Mouse (Mus musculus) limb, embryonic 14.5 days (tissue): Measurements from ENCODE around the gene Cep63. TPM values are rescaled to one million over a fixed set of nuclear protein-coding genes. Genes with fewer than 3 reads are reported as not detected.

ENCODE experiments used
- ATAC-seq: fragments of 200-750 bp; cut with Nextera tagmentation; 2 replicates; pipeline ENCODE4 v1.8.0; 2017; ENCODE audit warnings: low read depth, moderate number of reproducible peaks, moderate TSS enrichment; ENCODE audit not compliant: low FRiP score
- DNase-seq: peaks from one replicate; pipeline ENCODE4 v3.0.0-alpha.2; 2015; ENCODE audit warnings: low spot score
- H3K27ac ChIP-seq: fragments of 300-500 bp; sonication (generic); replicated peaks from 2 replicates; pipeline ENCODE4 v1.5.1; 2014; ENCODE audit warnings: low read depth, mild to moderate bottlenecking, low read length, moderate library complexity, mixed read lengths
- H3K27me3 ChIP-seq: fragments of 300-500 bp; sonication (generic); 2 replicates; pipeline ENCODE4 v1.6.1; 2014; ENCODE audit warnings: low read length, mixed read lengths; ENCODE audit not compliant: control insufficient read depth, insufficient read depth
- H3K36me3 ChIP-seq: fragments of 300-500 bp; sonication (generic); 2 replicates; pipeline ENCODE4 v1.6.1; 2014; ENCODE audit warnings: mild to moderate bottlenecking, low read length, moderate library complexity, mixed read lengths; ENCODE audit not compliant: control insufficient read depth, insufficient read depth
- H3K4me1 ChIP-seq: fragments of 300-500 bp; sonication (generic); 2 replicates; pipeline ENCODE4 v1.6.1; 2014; ENCODE audit warnings: antibody characterized with exemption, low read length, mixed read lengths; ENCODE audit not compliant: control insufficient read depth, insufficient read depth
- H3K4me2 ChIP-seq: fragments of 300-500 bp; sonication (generic); replicated peaks from 2 replicates; pipeline ENCODE4 v1.6.1; 2014; ENCODE audit warnings: low read depth, mild to moderate bottlenecking, low read length, moderate library complexity; ENCODE audit not compliant: severe bottlenecking
- H3K4me3 ChIP-seq: fragments of 300-500 bp; sonication (generic); replicated peaks from 2 replicates; pipeline ENCODE4 v1.5.1; 2014; ENCODE audit warnings: low read length
- H3K9ac ChIP-seq: fragments of 300-500 bp; sonication (generic); 2 replicates; pipeline ENCODE4 v1.6.1; 2014; ENCODE audit warnings: mild to moderate bottlenecking, low read depth, low read length, moderate library complexity; ENCODE audit not compliant: severe bottlenecking
- H3K9me3 ChIP-seq: fragments of 300-500 bp; sonication (generic); 2 replicates; pipeline ENCODE4 v1.6.1; 2016; ENCODE audit warnings: low read length; ENCODE audit not compliant: control insufficient read depth
- POLR2A ChIP-seq: fragments of 200-500 bp; IDR thresholded peaks from 2 replicates; pipeline ENCODE4 v1.8.0; 2012; ENCODE audit warnings: inconsistent platforms, mild to moderate bottlenecking, moderate library complexity, borderline replicate concordance; ENCODE audit not compliant: insufficient read depth, insufficient read length; ENCODE audit errors: extremely low read depth
- WGBS: fragments of 180-500 bp; shearing (Covaris S2); extraction: QIAGEN DNeasy Blood & Tissue Kit; methylation state at CpG from one replicate; pipeline ENCODE4 v1.1.7; 2014; 5-methylcytosine and 5-hydroxymethylcytosine counted together
- polyA plus RNA-seq, 2 experiments: library from polyadenylated mRNA; depleted of rRNA in 1 of 2; stranded (reverse) in 1 of 2; unstranded in 1 of 2; fragments of >200 nt; fragmentation: Nextera tagmentation in 1 of 2; extraction: Ambion mirVana in 1 of 2; gene quantifications; 2 replicates each; pipeline versions ENCODE4 v1.2.1 to v1.2.3; 2012 to 2014

Gene Cep63
- polyA plus RNA-seq, 2 experiments, result 28.1 to 45.3 TPM

- no peak for ATAC-seq
- no peak for DNase-seq
- peaks cover 28% of the 10 kb centered on the region for H3K27me3 ChIP-seq
- no peak overlapping the region for H3K4me3 ChIP-seq
- no peak overlapping the region for H3K27ac ChIP-seq
- peaks cover 12% of the 10 kb centered on the region for H3K4me1 ChIP-seq
- no peak for TF ChIP-seq POLR2A
- no peak overlapping the region for H3K4me2 ChIP-seq
- no peaks in the 10 kb centered on the region for H3K9me3 ChIP-seq
- no peak overlapping the region for H3K9ac ChIP-seq
- 37% methylated on average over 7 of the region's 7 CpGs for WGBS
- H3K36me3 ChIP-seq, result no peaks in the 10 kb centered on the region
Measured at GRCm38 (mm10) chr9:102547028-102547354, 79.3 kb downstream of the Cep63 start.

- H3K36me3 ChIP-seq, result no peaks in the 10 kb centered on the region
- no peak overlapping the region for H3K27ac ChIP-seq
- DNase-seq (no peak), ATAC-seq (no peak)
- TF ChIP-seq POLR2A, result no peak
- H3K4me2 ChIP-seq, result no peak overlapping the region
- H3K9ac ChIP-seq, result no peak overlapping the region
- no peaks in the 10 kb centered on the region for H3K9me3 ChIP-seq
- H3K4me1 ChIP-seq, result peaks cover 12% of the 10 kb centered on the region
- H3K4me3 ChIP-seq, result no peak overlapping the region
- H3K27me3 ChIP-seq, result peaks cover 28% of the 10 kb centered on the region
- 44% methylated on average over 20 of the region's 20 CpGs for WGBS
Measured at GRCm38 (mm10) chr9:102546256-102547027, 79.9 kb downstream of the Cep63 start.

GRCm38 (mm10) chr9:102545406-102546255 is 80.7 kb downstream of the Cep63 start:
- Histone ChIP-seq H3K9ac (no peak overlapping the region), H3K4me3 (peak overlapping the region; percentile 4; the same call in 1 of the 2 replicates), H3K36me3 (no peaks in the 10 kb centered on the region), H3K9me3 (no peaks in the 10 kb centered on the region), H3K4me1 (peaks cover 12% of the 10 kb centered on the region), H3K4me2 (peak overlapping the region; percentile 62; the same call in 1 of the 2 replicates), H3K27ac (no peak overlapping the region), H3K27me3 (peaks cover 28% of the 10 kb centered on the region)
- WGBS, result 15% methylated on average over 22 of the region's 22 CpGs
- DNase-seq (no peak), ATAC-seq (no peak)
- TF ChIP-seq POLR2A, result no peak

DNA sequence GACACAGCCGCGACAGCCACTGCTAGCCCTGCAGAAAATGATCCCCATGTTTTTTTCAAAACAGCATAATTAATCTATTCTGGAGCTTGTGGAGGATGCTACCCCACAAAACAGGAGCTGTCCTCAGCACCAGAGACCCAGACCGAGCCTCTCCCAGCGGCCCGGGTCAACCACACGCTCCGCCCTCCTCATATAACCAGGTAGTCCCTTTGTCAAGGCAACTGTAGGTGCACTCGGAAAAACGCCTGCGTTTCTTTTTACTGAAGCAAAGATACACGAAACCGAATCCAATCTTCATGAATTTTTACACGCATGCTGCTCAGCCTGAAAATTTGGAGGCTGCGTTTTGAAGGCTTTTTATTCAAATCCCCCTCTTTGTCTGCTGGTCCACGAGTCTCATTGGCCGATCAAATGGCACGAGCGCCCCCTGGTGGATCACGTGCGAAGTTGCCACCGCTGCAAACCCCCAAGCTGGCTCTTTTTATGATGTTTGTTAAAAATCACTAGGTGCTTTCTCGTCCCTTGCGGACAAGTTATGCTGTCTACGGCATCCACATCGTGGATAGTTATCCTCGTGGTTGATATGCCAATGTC is 81.5 kb downstream of the Cep63 start:
- DNase-seq, result peak; percentile 70
- no peaks in the 10 kb centered on the region for H3K36me3 ChIP-seq
- H3K4me1 ChIP-seq, result peaks cover 12% of the 10 kb centered on the region
- H3K9ac ChIP-seq, result peak overlapping the region; percentile 32; the same call in 1 of the 2 replicates
- H3K4me2 ChIP-seq, result peak overlapping the region; percentile 62
- H3K4me3 ChIP-seq, result peak overlapping the region; percentile 30
- ATAC-seq, result peak; percentile 75
- no peak overlapping the region for H3K27ac ChIP-seq
- 1% methylated on average over 26 of the region's 26 CpGs for WGBS
- no peaks in the 10 kb centered on the region for H3K9me3 ChIP-seq
- TF ChIP-seq POLR2A, result no peak
- peaks cover 28% of the 10 kb centered on the region for H3K27me3 ChIP-seq

- no peak for TF ChIP-seq POLR2A
- H3K4me2 ChIP-seq, result peak overlapping the region; percentile 62
- H3K36me3 ChIP-seq, result no peaks in the 10 kb centered on the region
- H3K27ac ChIP-seq, result no peak overlapping the region
- WGBS, result 19% methylated on average over 11 of the region's 11 CpGs
- DNase-seq (no peak), ATAC-seq (peak; percentile 9; the same call in 1 of the 2 replicates)
- H3K9me3 ChIP-seq, result no peaks in the 10 kb centered on the region
- H3K4me1 ChIP-seq, result peaks cover 12% of the 10 kb centered on the region
- no peak overlapping the region for H3K9ac ChIP-seq
- peaks cover 28% of the 10 kb centered on the region for H3K27me3 ChIP-seq
- H3K4me3 ChIP-seq, result peak overlapping the region; percentile 30
Measured at GRCm38 (mm10) chr9:102544116-102544772, 82.1 kb downstream of the Cep63 start.
